Mouse (Mus musculus): ENCODE measurements around the gene Tada3. TPM values are rescaled to one million over a fixed set of nuclear protein-coding genes. Genes with fewer than 3 reads are reported as not detected.

The Tada3 gene
- polyA plus RNA-seq, 1 experiment: 70.8 TPM

- TF ChIP-seq POLR2A (IDR thresholded peaks at IDR 0.05; ENCODE audit: borderline replicate concordance, extremely low read depth, insufficient read depth, insufficient read length, poor library complexity, severe bottlenecking) (no peak), CTCF (IDR thresholded peaks at IDR 0.05; ENCODE audit: borderline replicate concordance, extremely low read depth, insufficient read depth, insufficient read length) (no peak)
- no peak for DNase-seq (ENCODE audit: low read depth)
Measured at GRCm38 (mm10) chr6:113364518-113365135, 13.1 kb downstream of the Tada3 start.

GRCm38 (mm10) chr6:113362241-113362640 is 15.4 kb downstream of the Tada3 start:
- no peak for DNase-seq (ENCODE audit: low read depth)
- no peak for TF ChIP-seq POLR2A (IDR thresholded peaks at IDR 0.05; ENCODE audit: borderline replicate concordance, extremely low read depth, insufficient read depth, insufficient read length, poor library complexity, severe bottlenecking)
- TF ChIP-seq CTCF (IDR thresholded peaks at IDR 0.05; ENCODE audit: borderline replicate concordance, extremely low read depth, insufficient read depth, insufficient read length): no peak

GRCm38 (mm10) chr6:113361476-113361875 is 16.2 kb downstream of the Tada3 start:
- no peak for TF ChIP-seq POLR2A (IDR thresholded peaks at IDR 0.05; ENCODE audit: borderline replicate concordance, extremely low read depth, insufficient read depth, insufficient read length, poor library complexity, severe bottlenecking)
- TF ChIP-seq CTCF (IDR thresholded peaks at IDR 0.05; ENCODE audit: borderline replicate concordance, extremely low read depth, insufficient read depth, insufficient read length): no peak
- DNase-seq (ENCODE audit: low read depth): no peak

- TF ChIP-seq POLR2A (IDR thresholded peaks at IDR 0.05; ENCODE audit: borderline replicate concordance, extremely low read depth, insufficient read depth, insufficient read length, poor library complexity, severe bottlenecking) (no peak), CTCF (IDR thresholded peaks at IDR 0.05; ENCODE audit: borderline replicate concordance, extremely low read depth, insufficient read depth, insufficient read length) (no peak)
- DNase-seq (ENCODE audit: low read depth): no peak
Measured at GRCm38 (mm10) chr6:113353696-113354095, 24.0 kb downstream of the Tada3 start.

GRCm38 (mm10) chr6:113352820-113353219 is 24.9 kb downstream of the Tada3 start:
- TF ChIP-seq POLR2A (IDR thresholded peaks at IDR 0.05; ENCODE audit: borderline replicate concordance, extremely low read depth, insufficient read depth, insufficient read length, poor library complexity, severe bottlenecking) (no peak), CTCF (IDR thresholded peaks at IDR 0.05; ENCODE audit: borderline replicate concordance, extremely low read depth, insufficient read depth, insufficient read length) (no peak)

GRCm38 (mm10) chr6:113351653-113352052 is 26.0 kb downstream of the Tada3 start:
- no peak for DNase-seq (ENCODE audit: low read depth)
- TF ChIP-seq POLR2A (IDR thresholded peaks at IDR 0.05; ENCODE audit: borderline replicate concordance, extremely low read depth, insufficient read depth, insufficient read length, poor library complexity, severe bottlenecking): no peak
- no peak for TF ChIP-seq CTCF (IDR thresholded peaks at IDR 0.05; ENCODE audit: borderline replicate concordance, extremely low read depth, insufficient read depth, insufficient read length)

More at GRCm38 (mm10) chr6:113352820-113353219, 24.9 kb downstream of the Tada3 start:
- DNase-seq (ENCODE audit: low read depth): no peak

- DNase-seq (ENCODE audit: low read depth): no peak
- TF ChIP-seq POLR2A (IDR thresholded peaks at IDR 0.05; ENCODE audit: borderline replicate concordance, extremely low read depth, insufficient read depth, insufficient read length, poor library complexity, severe bottlenecking) (no peak), CTCF (IDR thresholded peaks at IDR 0.05; ENCODE audit: borderline replicate concordance, extremely low read depth, insufficient read depth, insufficient read length) (no peak)
Measured at GRCm38 (mm10) chr6:113351161-113351560, 26.5 kb downstream of the Tada3 start.

- no peak for DNase-seq (ENCODE audit: low read depth)
- TF ChIP-seq CTCF (IDR thresholded peaks at IDR 0.05; ENCODE audit: borderline replicate concordance, extremely low read depth, insufficient read depth, insufficient read length) (no peak), POLR2A (IDR thresholded peaks at IDR 0.05; ENCODE audit: borderline replicate concordance, extremely low read depth, insufficient read depth, insufficient read length, poor library complexity, severe bottlenecking) (no peak)
Measured at GRCm38 (mm10) chr6:113350538-113350937, 27.1 kb downstream of the Tada3 start.

- TF ChIP-seq POLR2A (IDR thresholded peaks at IDR 0.05; ENCODE audit: borderline replicate concordance, extremely low read depth, insufficient read depth, insufficient read length, poor library complexity, severe bottlenecking): no peak
- TF ChIP-seq CTCF (IDR thresholded peaks at IDR 0.05; ENCODE audit: borderline replicate concordance, extremely low read depth, insufficient read depth, insufficient read length): no peak
- no peak for DNase-seq (ENCODE audit: low read depth)
Measured at GRCm38 (mm10) chr6:113346897-113347296, 30.8 kb downstream of the Tada3 start.

GRCm38 (mm10) chr6:113344321-113344720 is 33.4 kb downstream of the Tada3 start:
- no peak for TF ChIP-seq CTCF (IDR thresholded peaks at IDR 0.05; ENCODE audit: borderline replicate concordance, extremely low read depth, insufficient read depth, insufficient read length)
- no peak for TF ChIP-seq POLR2A (IDR thresholded peaks at IDR 0.05; ENCODE audit: borderline replicate concordance, extremely low read depth, insufficient read depth, insufficient read length, poor library complexity, severe bottlenecking)
- peak; percentile 60 for DNase-seq (ENCODE audit: low read depth)

- TF ChIP-seq POLR2A (IDR thresholded peaks at IDR 0.05; ENCODE audit: borderline replicate concordance, extremely low read depth, insufficient read depth, insufficient read length, poor library complexity, severe bottlenecking): peak; percentile 47; the same call in 1 of the 2 replicates
- TF ChIP-seq CTCF (IDR thresholded peaks at IDR 0.05; ENCODE audit: borderline replicate concordance, extremely low read depth, insufficient read depth, insufficient read length): no peak
- DNase-seq (ENCODE audit: low read depth): peak; percentile 76
Measured at GRCm38 (mm10) chr6:113343177-113344092, 34.2 kb downstream of the Tada3 start, which contains the start of gene Camk1. Gene Camk1 (minus strand): TSS chr6:113343984.

All from brain, embryonic 14.5 days (tissue).